Mouse (Mus musculus): ENCODE data around the gene Tub.

The Tub gene

GRCm38 (mm10) chr7:108985934-108986708, 36.0 kb downstream of the Tub start:
- no peak for DNase-seq (ENCODE audit: low read depth, low spot score)

- DNase-seq (ENCODE audit: low read depth, low spot score), result no peak
These were observed 41.1 kb downstream of the Tub start for GRCm38 (mm10) chr7:108991207-108991606.

- DNase-seq (ENCODE audit: low read depth, low spot score), result no peak
These were observed 43.1 kb downstream of the Tub start for GRCm38 (mm10) chr7:108993230-108993629.

GRCm38 (mm10) chr7:108993881-108994291, 43.7 kb downstream of the Tub start:
- no peak for DNase-seq (ENCODE audit: low read depth, low spot score)

GRCm38 (mm10) chr7:108996156-108996555, 46.0 kb downstream of the Tub start:
- no peak for DNase-seq (ENCODE audit: low read depth, low spot score)

- no peak for DNase-seq (ENCODE audit: low read depth, low spot score)
These were observed 50.3 kb downstream of the Tub start for GRCm38 (mm10) chr7:109000315-109000954.

- no peak for DNase-seq (ENCODE audit: low read depth, low spot score)
These were observed 51.8 kb downstream of the Tub start for GRCm38 (mm10) chr7:109001971-109002370.

GRCm38 (mm10) chr7:109003653-109004052, 53.5 kb downstream of the Tub start:
- no peak for DNase-seq (ENCODE audit: low read depth, low spot score)

GRCm38 (mm10) chr7:109009260-109009659, 59.1 kb downstream of the Tub start:
- no peak for DNase-seq (ENCODE audit: low read depth, low spot score)

- DNase-seq (ENCODE audit: low read depth, low spot score), result no peak
These were observed 60.8 kb downstream of the Tub start for GRCm38 (mm10) chr7:109010720-109011595.

- DNase-seq (ENCODE audit: low read depth, low spot score), result no peak
These were observed 61.5 kb downstream of the Tub start for GRCm38 (mm10) chr7:109011596-109012180.

- no peak for DNase-seq (ENCODE audit: low read depth, low spot score)
These were observed 62.4 kb downstream of the Tub start for GRCm38 (mm10) chr7:109012575-109012974.

- DNase-seq (ENCODE audit: low read depth, low spot score), result no peak
These were observed 63.0 kb downstream of the Tub start for GRCm38 (mm10) chr7:109012998-109013625.

GRCm38 (mm10) chr7:109014851-109015250, 64.7 kb downstream of the Tub start:
- no peak for DNase-seq (ENCODE audit: low read depth, low spot score)

GRCm38 (mm10) chr7:109016378-109016923, 66.3 kb downstream of the Tub start:
- DNase-seq (ENCODE audit: low read depth, low spot score), result no peak

GRCm38 (mm10) chr7:109019243-109019642, 69.1 kb downstream of the Tub start:
- DNase-seq (ENCODE audit: low read depth, low spot score), result no peak

GRCm38 (mm10) chr7:109021428-109021827, 71.3 kb downstream of the Tub start:
- DNase-seq (ENCODE audit: low read depth, low spot score), result peak; percentile 51

GRCm38 (mm10) chr7:109025743-109026142, 75.6 kb downstream of the Tub start:
- no peak for DNase-seq (ENCODE audit: low read depth, low spot score)

GRCm38 (mm10) chr7:109026976-109027375, 76.8 kb downstream of the Tub start:
- DNase-seq (ENCODE audit: low read depth, low spot score), result no peak

- DNase-seq (ENCODE audit: low read depth, low spot score), result no peak
These were observed 77.6 kb downstream of the Tub start for GRCm38 (mm10) chr7:109027721-109028120.

GRCm38 (mm10) chr7:109028204-109028603, 78.1 kb downstream of the Tub start:
- DNase-seq (ENCODE audit: low read depth, low spot score), result no peak

All from embryo, embryonic 11.5 days (tissue).